Mouse (Mus musculus): ENCODE measurements around the gene Olfr1512. TPM values are rescaled to one million over a fixed set of nuclear protein-coding genes. Genes with fewer than 3 reads are reported as not detected.
"Not testable (repeated sequence)": the region's sequence is repeated elsewhere in the genome, so short reads cannot be mapped to it uniquely, and the experiment has no call there.

Gene Olfr1512
- not detected in 2 replicates for polyA plus RNA-seq (2015; fragmentation: Nextera tagmentation; extraction: Ambion mirVana)

- H3K4me2 ChIP-seq = no peak within 1 kb of the TSS
- no peaks in the 10 kb centered on the region for H3K4me1 ChIP-seq
- H3K27me3 ChIP-seq = no peaks in the 10 kb centered on the region
- H3K27ac ChIP-seq = no peak within 1 kb of the TSS
- WGBS = 84% methylated on average over 2 of the region's 2 CpGs
- ATAC-seq (replicated peaks; ENCODE audit: low FRiP score) = no peak
- no peak within 1 kb of the TSS for H3K9ac ChIP-seq
- no peaks in the 10 kb centered on the region for H3K9me3 ChIP-seq (replicated peaks)
- no peak within 1 kb of the TSS for H3K4me3 ChIP-seq (replicated peaks)
- H3K36me3 ChIP-seq = no peaks in the 10 kb centered on the region
These were observed at the start of gene Olfr1512 for GRCm38 (mm10) chr14:52379068-52379467. Gene Olfr1512, minus strand, starts transcription at chr14:52379168.

DNA sequence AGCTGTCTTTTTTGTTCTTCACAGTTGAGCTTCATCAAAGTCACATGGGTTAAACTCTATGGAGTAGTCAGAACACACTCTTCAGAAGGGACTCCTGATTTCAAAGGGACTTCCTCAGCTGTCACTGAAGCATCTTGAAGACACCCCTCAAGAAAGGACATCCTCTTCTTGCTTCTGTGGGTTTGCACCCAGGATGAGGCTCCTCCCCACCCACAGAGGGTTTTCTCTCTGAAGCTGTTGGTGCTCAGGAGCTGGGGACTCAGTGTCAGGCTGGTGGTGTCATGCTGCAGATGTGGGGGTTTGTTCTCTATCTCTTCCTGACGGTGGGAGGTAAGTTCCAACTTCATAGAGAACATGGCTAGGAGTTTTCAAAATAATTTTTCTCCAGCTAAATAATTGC lies 48.7 kb upstream of the Olfr1512 start:
- Histone ChIP-seq H3K4me3 (replicated peaks) (no peak overlapping the region), H3K4me2 (no peak overlapping the region), H3K27ac (no peak overlapping the region), H3K4me1 (no peaks in the 10 kb centered on the region), H3K27me3 (no peaks in the 10 kb centered on the region), H3K9me3 (replicated peaks) (no peaks in the 10 kb centered on the region), H3K36me3 (no peaks in the 10 kb centered on the region), H3K9ac (no peak overlapping the region)
- WGBS = 84% methylated on average over 1 of the region's 1 CpGs
- no peak for ATAC-seq (replicated peaks; ENCODE audit: low FRiP score)

GRCm38 (mm10) chr14:52414273-52414672 lies 35.3 kb upstream of the Olfr1512 start, which contains the start of gene Olfr1510:
Gene Olfr1510, minus strand, starts transcription at chr14:52414373.
- Histone ChIP-seq H3K4me1 (no peaks in the 10 kb centered on the region), H3K9ac (no peak within 1 kb of the TSS), H3K4me3 (replicated peaks) (no peak within 1 kb of the TSS), H3K9me3 (replicated peaks) (no peaks in the 10 kb centered on the region), H3K4me2 (no peak within 1 kb of the TSS), H3K27me3 (no peaks in the 10 kb centered on the region), H3K27ac (no peak within 1 kb of the TSS), H3K36me3 (no peaks in the 10 kb centered on the region)
- no peak for ATAC-seq (replicated peaks; ENCODE audit: low FRiP score)
- WGBS = 83% methylated on average over 3 of the region's 3 CpGs

- H3K9ac ChIP-seq; H3K4me3 ChIP-seq (replicated peaks); H3K9me3 ChIP-seq (replicated peaks); H3K36me3 ChIP-seq; H3K27ac ChIP-seq; H3K4me2 ChIP-seq; H3K27me3 ChIP-seq; H3K4me1 ChIP-seq: not testable (repeated sequence)
- ATAC-seq (replicated peaks; ENCODE audit: low FRiP score) = peak; percentile 56; the same call in 1 of the 2 replicates
- WGBS = 71% methylated on average over 7 of the region's 10 CpGs
These were observed 31.4 kb upstream of the Olfr1512 start for GRCm38 (mm10) chr14:52410142-52410919.

DNA sequence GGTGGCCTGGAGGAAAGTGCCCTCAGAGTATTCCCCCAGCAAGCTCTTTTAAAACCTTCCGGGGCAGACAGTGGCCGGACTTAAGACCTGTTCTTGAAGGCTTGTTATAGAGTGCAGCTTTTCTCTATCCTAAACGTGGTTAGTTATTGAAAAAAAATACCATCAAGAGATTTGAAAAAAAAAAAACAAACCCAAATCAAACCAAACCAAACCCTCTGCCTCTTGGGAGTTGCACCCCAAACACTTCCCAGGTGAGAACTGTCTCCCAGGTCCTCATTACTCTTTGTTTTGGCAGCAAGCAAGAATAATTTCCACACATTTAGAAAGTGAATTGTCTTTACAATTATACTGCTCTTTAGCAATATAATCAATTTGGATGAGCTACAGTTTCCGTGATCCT lies 18.3 kb upstream of the Olfr1512 start, which contains the start of gene Olfr1511:
TSS of gene Olfr1511 (minus strand) at position 101 of the 400 bp plus-strand sequence.
- Histone ChIP-seq H3K36me3 (no peaks in the 10 kb centered on the region), H3K4me1 (no peaks in the 10 kb centered on the region), H3K27me3 (no peaks in the 10 kb centered on the region), H3K9me3 (replicated peaks) (0 out of 2 replicates have a peak, but pooled peaks cover 4% of the 10 kb centered on the region), H3K4me2 (no peak within 1 kb of the TSS), H3K4me3 (replicated peaks) (no peak within 1 kb of the TSS), H3K9ac (no peak within 1 kb of the TSS), H3K27ac (no peak within 1 kb of the TSS)
- no peak for ATAC-seq (replicated peaks; ENCODE audit: low FRiP score)
- WGBS = 79% methylated on average over 4 of the region's 4 CpGs

DNA sequence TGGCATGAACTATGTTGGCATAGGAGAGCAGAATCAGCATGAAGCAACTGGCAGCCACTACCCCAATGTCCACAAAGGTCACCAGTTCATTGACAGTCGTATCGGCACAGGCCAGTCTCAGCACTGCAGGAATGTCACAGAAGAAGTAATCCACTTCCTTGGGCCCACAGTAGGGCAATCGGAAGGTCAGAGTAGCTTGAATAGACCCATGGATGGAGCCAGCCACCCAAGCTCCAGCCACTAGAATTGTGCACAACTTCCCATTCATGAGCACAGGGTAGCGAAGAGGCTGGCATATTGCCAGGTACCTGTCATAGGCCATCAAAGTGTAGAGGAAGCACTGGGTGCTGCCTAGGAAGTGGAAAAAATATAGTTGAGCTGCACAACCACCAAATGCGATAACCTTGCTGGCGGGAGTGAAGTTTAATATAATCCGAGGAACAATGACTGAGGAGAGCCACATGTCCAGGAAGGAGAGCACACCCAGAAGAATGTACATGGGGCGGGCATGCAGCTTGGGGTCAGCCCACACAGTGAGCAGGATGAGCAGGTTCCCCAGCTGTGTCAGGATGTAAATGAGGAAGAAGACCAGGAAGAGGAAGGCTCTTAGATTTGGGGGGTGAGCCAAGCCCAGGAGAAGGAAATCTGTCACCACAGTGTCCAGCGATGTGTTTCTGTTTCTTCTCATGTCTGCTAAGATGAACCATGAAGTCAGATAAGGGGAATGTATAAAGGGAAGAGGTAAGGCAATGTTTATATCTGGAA lies 11.3 kb upstream of the Olfr1512 start:
- not testable (repeated sequence) for H3K27ac ChIP-seq; H3K36me3 ChIP-seq; H3K27me3 ChIP-seq; H3K9ac ChIP-seq; H3K4me1 ChIP-seq; H3K4me2 ChIP-seq; H3K4me3 ChIP-seq (replicated peaks); H3K9me3 ChIP-seq (replicated peaks)
- ATAC-seq (replicated peaks; ENCODE audit: low FRiP score) = peak; percentile 49
- WGBS = 74% methylated on average over 9 of the region's 9 CpGs

DNA sequence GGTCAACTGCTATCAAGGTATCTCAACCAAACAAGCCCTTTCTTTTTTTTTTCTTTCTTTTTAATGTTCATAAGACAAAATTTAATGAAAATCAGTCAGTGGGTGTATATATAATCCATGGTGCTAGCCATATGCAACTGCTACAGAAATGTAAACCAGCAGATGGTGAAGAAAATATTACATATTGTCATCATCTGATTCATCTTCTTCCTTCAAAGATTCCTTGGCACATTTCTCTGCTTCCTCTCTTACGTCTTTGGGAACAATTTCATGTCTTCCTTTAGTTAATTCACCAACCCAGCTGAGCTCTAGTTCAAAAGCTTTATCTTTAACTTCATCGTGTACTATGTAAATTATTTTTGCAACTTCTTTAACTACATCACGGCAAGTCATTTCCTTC lies 10.2 kb downstream of the Olfr1512 start:
- Histone ChIP-seq H3K9me3 (replicated peaks) (no peaks in the 10 kb centered on the region), H3K4me1 (no peaks in the 10 kb centered on the region), H3K27ac (no peak overlapping the region), H3K36me3 (no peaks in the 10 kb centered on the region), H3K27me3 (no peaks in the 10 kb centered on the region), H3K9ac (no peak overlapping the region), H3K4me2 (no peak overlapping the region), H3K4me3 (replicated peaks) (no peak overlapping the region)
- no peak for ATAC-seq (replicated peaks; ENCODE audit: low FRiP score)
- WGBS = 90% methylated on average over 3 of the region's 3 CpGs

DNA sequence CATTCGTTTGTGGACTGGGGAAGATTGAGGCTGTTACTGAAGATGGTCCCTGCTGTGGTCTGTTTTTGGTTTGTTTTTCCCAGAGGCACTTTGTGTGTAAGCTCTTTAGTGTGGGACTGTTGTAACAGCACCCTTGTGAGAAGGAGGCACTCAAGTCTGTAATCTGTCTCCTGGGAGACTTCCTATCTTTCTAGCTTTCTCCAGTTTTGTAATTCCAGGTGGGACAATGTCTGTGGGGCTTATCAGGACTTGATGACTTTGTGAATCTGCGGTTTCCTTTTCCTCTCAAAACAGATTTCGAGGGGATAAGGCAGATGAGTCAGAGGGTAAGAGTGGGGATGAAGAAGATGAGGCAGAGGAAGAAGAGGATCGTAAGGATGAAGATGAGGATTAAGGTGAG lies 22.7 kb downstream of the Olfr1512 start, which contains the start of gene Olfr1513:
TSS of gene Olfr1513 (minus strand) at position 101 of the 400 bp plus-strand sequence.
- no peak for ATAC-seq (replicated peaks; ENCODE audit: low FRiP score)
- WGBS = 66% methylated on average over 4 of the region's 4 CpGs

DNA sequence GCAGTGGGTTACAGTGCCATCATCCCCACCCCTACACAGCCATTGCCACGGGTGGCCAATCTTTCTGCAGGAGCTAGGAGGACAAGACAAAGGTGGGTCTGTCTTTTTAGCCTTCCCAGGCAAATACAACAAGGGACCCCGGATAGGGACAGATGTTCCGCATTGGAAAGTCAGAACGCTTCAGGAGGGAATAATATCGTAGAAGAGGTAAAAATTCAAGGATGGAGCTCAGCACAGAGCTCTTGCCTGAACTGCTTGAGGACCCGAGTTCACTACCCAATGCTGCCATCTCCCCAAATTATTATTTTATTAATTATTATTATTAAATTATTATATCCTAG lies 39.5 kb downstream of the Olfr1512 start:
- 80% methylated on average over 6 of the region's 6 CpGs for WGBS

More for the DNA sequence above, 22.7 kb downstream of the Olfr1512 start, which contains the start of gene Olfr1513:
- Histone ChIP-seq H3K27me3 (no peaks in the 10 kb centered on the region), H3K4me2 (no peak within 1 kb of the TSS), H3K36me3 (no peaks in the 10 kb centered on the region), H3K9me3 (replicated peaks) (no peaks in the 10 kb centered on the region), H3K9ac (no peak within 1 kb of the TSS), H3K4me1 (no peaks in the 10 kb centered on the region), H3K27ac (no peak within 1 kb of the TSS), H3K4me3 (replicated peaks) (no peak within 1 kb of the TSS)

DNA sequence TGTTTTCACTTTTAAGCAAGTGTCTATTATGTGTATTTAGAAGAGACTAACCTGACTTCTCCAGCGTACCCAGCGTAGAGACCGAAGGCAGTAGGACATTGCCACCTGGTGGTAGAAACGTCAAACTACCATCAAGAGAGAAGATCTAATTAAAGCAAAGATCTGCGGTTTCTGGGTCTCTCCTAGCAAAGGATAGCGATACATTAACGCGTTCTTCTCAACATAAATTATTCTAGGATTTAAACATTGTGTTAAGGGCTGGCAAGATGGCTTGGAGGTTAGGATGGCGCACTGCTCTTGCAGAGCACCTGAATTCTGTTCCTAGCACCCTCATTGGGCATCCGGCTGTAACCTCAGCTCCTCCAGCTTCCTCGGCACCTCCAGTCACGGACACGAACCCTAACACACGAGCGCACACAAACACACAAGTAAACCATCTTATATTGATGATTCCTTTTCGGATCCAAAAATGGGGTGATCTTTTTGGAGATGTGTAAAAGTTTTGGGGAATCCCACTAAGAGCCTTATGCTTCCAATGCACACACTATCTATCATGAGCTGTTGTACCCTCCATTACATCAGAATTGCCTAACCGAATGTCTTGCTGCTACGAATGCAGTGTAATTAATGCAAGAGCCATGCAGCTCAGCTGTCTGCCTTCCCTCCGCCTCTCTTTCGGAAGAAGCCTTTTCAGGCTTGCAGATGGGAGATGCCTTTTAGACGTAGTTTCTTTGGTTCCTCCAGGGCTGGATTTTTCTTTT lies 40.0 kb downstream of the Olfr1512 start:
- 32% methylated on average over 21 of the region's 21 CpGs for WGBS
- peak overlapping the region; percentile 25 for H3K4me3 ChIP-seq (replicated peaks)
- no peak overlapping the region; the same call in 1 of the 2 replicates for H3K9ac ChIP-seq

More for the DNA sequence above, 39.5 kb downstream of the Olfr1512 start:
- no peaks in the 10 kb centered on the region for H3K9me3 ChIP-seq (replicated peaks)
- H3K27ac ChIP-seq = no peak overlapping the region
- H3K4me1 ChIP-seq = 0 out of 2 replicates have a peak, but pooled peaks cover 5% of the 10 kb centered on the region
- no peak for ATAC-seq (replicated peaks; ENCODE audit: low FRiP score)
- peaks cover 6% of the 10 kb centered on the region; the same call in 1 of the 2 replicates for H3K27me3 ChIP-seq
- no peaks in the 10 kb centered on the region for H3K36me3 ChIP-seq
- H3K9ac ChIP-seq = no peak overlapping the region
- H3K4me2 ChIP-seq = peak overlapping the region; percentile 56; the same call in 1 of the 2 replicates
- H3K4me3 ChIP-seq (replicated peaks) = no peak overlapping the region

GRCm38 (mm10) chr14:52332171-52332570 lies 46.8 kb downstream of the Olfr1512 start:
- no peak overlapping the region for H3K4me3 ChIP-seq (replicated peaks)
- H3K9me3 ChIP-seq (replicated peaks) = no peaks in the 10 kb centered on the region
- peaks cover 44% of the 10 kb centered on the region for H3K27me3 ChIP-seq
- no peak overlapping the region for H3K4me2 ChIP-seq
- ATAC-seq (replicated peaks; ENCODE audit: low FRiP score) = no peak
- H3K27ac ChIP-seq = no peak overlapping the region
- H3K36me3 ChIP-seq = no peaks in the 10 kb centered on the region
- H3K4me1 ChIP-seq = peaks cover 12% of the 10 kb centered on the region; the same call in 1 of the 2 replicates
- 69% methylated on average over 1 of the region's 3 CpGs for WGBS
- H3K9ac ChIP-seq = no peak overlapping the region

More for the DNA sequence above, 40.0 kb downstream of the Olfr1512 start:
- Histone ChIP-seq H3K4me2 (peak overlapping the region; percentile 56), H3K9me3 (replicated peaks) (no peaks in the 10 kb centered on the region), H3K4me1 (0 out of 2 replicates have a peak, but pooled peaks cover 5% of the 10 kb centered on the region), H3K27me3 (peaks cover 6% of the 10 kb centered on the region; the same call in 1 of the 2 replicates), H3K27ac (no peak overlapping the region), H3K36me3 (no peaks in the 10 kb centered on the region)
- ATAC-seq (replicated peaks; ENCODE audit: low FRiP score) = 0 out of 2 replicates have a peak, but pooled peaks have one; percentile 57

Measured in kidney, embryonic 15.5 days (tissue).